In genomic region chr10:68274900-68275760, GRCm38 (mm10) we compare ENCODE assay signal across 8 mouse cellular contexts. TPM values are rescaled to one million over a fixed set of nuclear protein-coding genes. Genes with fewer than 3 reads are reported as not detected.
DNase-seq lines count a peak whose midpoint lies in the region; ATAC-seq and TF ChIP-seq lines count a peak whose summit lies in the region.

No protein-coding gene starts in this region.

- H3K4me2 ChIP-seq in liver, embryonic 11.5 days = peak overlapping the region; percentile 86

- peaks cover 14% of the 10 kb centered on the region for H3K36me3 ChIP-seq in heart, embryonic 10.5 days
- H3K36me3 ChIP-seq in kidney, adult 2 months (ENCODE audit: control insufficient read depth, insufficient read depth, low read length) = no peaks in the 10 kb centered on the region
- H3K36me3 ChIP-seq in liver, embryonic 11.5 days (ENCODE audit: control insufficient read depth, insufficient read depth, low read length) = no peaks in the 10 kb centered on the region

- H3K27me3 ChIP-seq in heart, embryonic 10.5 days (ENCODE audit: insufficient read depth, poor library complexity, severe bottlenecking) = no peaks in the 10 kb centered on the region
- H3K27me3 ChIP-seq in kidney, adult 2 months (replicated peaks; ENCODE audit: control insufficient read depth, insufficient read depth, low read length) = no peaks in the 10 kb centered on the region
- H3K27me3 ChIP-seq in liver, embryonic 11.5 days (replicated peaks; ENCODE audit: control insufficient read depth, insufficient read depth, low read length) = no peaks in the 10 kb centered on the region; the same call in 1 of the 2 replicates

- no peak for ATAC-seq in liver, embryonic 11.5 days (replicated peaks; ENCODE audit: low FRiP score)

- WGBS in heart, embryonic 10.5 days = 28% methylated on average over 18 of the region's 18 CpGs
- WGBS in kidney, adult 2 months = 13% methylated on average over 18 of the region's 18 CpGs
- 27% methylated on average over 18 of the region's 18 CpGs for WGBS in liver, embryonic 11.5 days

- no peak overlapping the region for H3K27ac ChIP-seq in heart, embryonic 10.5 days
- H3K27ac ChIP-seq in kidney, adult 2 months (ENCODE audit: insufficient read depth, low read depth, low read length) = peak overlapping the region; percentile 46
- no peak overlapping the region for H3K27ac ChIP-seq in liver, embryonic 11.5 days (ENCODE audit: low read depth, low read length)

- peak overlapping the region; percentile 6; the same call in 1 of the 2 replicates for H3K4me3 ChIP-seq in heart, embryonic 10.5 days
- H3K4me3 ChIP-seq in kidney, adult 2 months (ENCODE audit: insufficient read depth, low read depth, low read length) = no peak overlapping the region
- no peak overlapping the region for H3K4me3 ChIP-seq in liver, embryonic 11.5 days (ENCODE audit: low read depth, low read length)

- H3K9ac ChIP-seq in liver, embryonic 11.5 days (ENCODE audit: low read depth, low read length) = no peak overlapping the region

- peaks cover 8% of the 10 kb centered on the region; the same call in 1 of the 2 replicates for H3K4me1 ChIP-seq in heart, embryonic 10.5 days
- peaks cover 10% of the 10 kb centered on the region; the same call in 1 of the 2 replicates for H3K4me1 ChIP-seq in kidney, adult 2 months (ENCODE audit: control insufficient read depth, insufficient read depth, low read length)
- peaks cover 4% of the 10 kb centered on the region; the same call in 1 of the 2 replicates for H3K4me1 ChIP-seq in liver, embryonic 11.5 days (replicated peaks; ENCODE audit: control insufficient read depth, insufficient read depth, low read length)

- TF ChIP-seq CTCF in kidney, adult 2 months (conservative IDR thresholded peaks at IDR 0.05; ENCODE audit: insufficient read depth, insufficient read length, low read depth, low read length) = no peak

- peak; percentile 9 to 13 for DNase-seq in thymus, adult 18-20 months
- no peak for DNase-seq in thymus, postnatal 25 days
- peak; percentile 62 for DNase-seq in embryo, embryonic 11 days
- DNase-seq in heart, embryonic 10.5 days (ENCODE audit: low spot score) = peak; percentile 78
- DNase-seq in kidney, adult 2 months = peak; percentile 80
- no peak for DNase-seq in liver, embryonic 11.5 days (ENCODE audit: low spot score)
- DNase-seq in right cerebral cortex, adult 18-20 months = peak; percentile 39
- DNase-seq in spleen, postnatal 36 days (ENCODE audit: low spot score in 2 of 2) = no peak

- no peak for TF ChIP-seq POLR2A in kidney, adult 2 months (IDR thresholded peaks at IDR 0.05; ENCODE audit: low read depth, low read length)

- no peaks in the 10 kb centered on the region for H3K9me3 ChIP-seq in heart, embryonic 10.5 days
- no peaks in the 10 kb centered on the region for H3K9me3 ChIP-seq in liver, embryonic 11.5 days (ENCODE audit: control insufficient read depth, low read length)

RNA-seq across cellular contexts. Expression of gene Arid5b, which starts 3.4 kb away (rescaled TPM):
- 12.4 and 18.2 TPM in 2 replicates for polyA plus RNA-seq in heart, embryonic 10.5 days (2016; fragmentation: Nextera tagmentation; extraction: Ambion mirVana)
- 7.7 and 8.6 TPM in 2 replicates for polyA plus RNA-seq in kidney, adult 2 months (2012; rRNA removed)
- polyA plus RNA-seq in liver, embryonic 11.5 days (2014; fragmentation: Nextera tagmentation; extraction: Ambion mirVana) = 11.9 and 15.3 TPM in 2 replicates

Comparison
In these comparisons a context has a peak if more than half of its experiments do, and no peak if none do; other contexts are left out.
1. DNase-seq: peak in thymus, adult 18-20 months (2 of 2), embryo, embryonic 11 days (single experiment), heart, embryonic 10.5 days (single experiment), kidney, adult 2 months (single experiment) and right cerebral cortex, adult 18-20 months (single experiment); none in thymus, postnatal 25 days (single experiment), liver, embryonic 11.5 days (single experiment) and spleen, postnatal 36 days (0 of 2).